Mouse (Mus musculus) liver, embryonic 13.5 days (tissue): ENCODE measurements around the gene Atad2b. TPM values are rescaled to one million over a fixed set of nuclear protein-coding genes. Genes with fewer than 3 reads are reported as not detected.

ENCODE experiments used
- ATAC-seq: fragments of 200-750 bp; cut with Nextera tagmentation; 2 replicates; pipeline ENCODE4 v1.8.0; 2017; ENCODE audit warnings: low read depth, mild to moderate bottlenecking, moderate number of reproducible peaks, moderate library complexity
- DNase-seq: peaks from one replicate; pipeline ENCODE4 v3.0.0; 2022
- H3K27ac ChIP-seq: fragments of 300-500 bp; sonication (generic); 2 replicates; pipeline ENCODE4 v1.5.1; 2015; ENCODE audit warnings: moderate library complexity, mild to moderate bottlenecking, inconsistent platforms
- H3K27me3 ChIP-seq: fragments of 300-500 bp; sonication (generic); 2 replicates; pipeline ENCODE4 v1.6.1; 2015; ENCODE audit warnings: mild to moderate bottlenecking, inconsistent platforms
- H3K36me3 ChIP-seq: fragments of 300-500 bp; sonication (generic); 2 replicates; pipeline ENCODE4 v1.6.1; 2015; ENCODE audit warnings: mild to moderate bottlenecking, inconsistent platforms
- H3K4me1 ChIP-seq: fragments of 300-500 bp; sonication (generic); replicated peaks from 2 replicates; pipeline ENCODE4 v1.6.1; 2015; ENCODE audit warnings: inconsistent platforms
- H3K4me2 ChIP-seq: fragments of 300-500 bp; sonication (generic); 2 replicates; pipeline ENCODE4 v1.6.1; 2015; ENCODE audit warnings: inconsistent platforms, mild to moderate bottlenecking, moderate library complexity
- H3K4me3 ChIP-seq: fragments of 300-500 bp; sonication (generic); replicated peaks from 2 replicates; pipeline ENCODE4 v1.5.1; 2015; ENCODE audit warnings: mild to moderate bottlenecking, inconsistent platforms
- H3K9ac ChIP-seq: fragments of 300-500 bp; sonication (generic); 2 replicates; pipeline ENCODE4 v1.6.1; 2015; ENCODE audit warnings: mild to moderate bottlenecking, inconsistent platforms
- H3K9me3 ChIP-seq: fragments of 300-500 bp; sonication (generic); replicated peaks from 2 replicates; pipeline ENCODE4 v1.6.1; 2016; ENCODE audit warnings: inconsistent platforms
- WGBS: fragments of 180-500 bp; shearing (Covaris S2); methylation state at CpG from one replicate; pipeline ENCODE4 v1.1.7; 2015; ENCODE audit not compliant: insufficient replicate concordance; 5-methylcytosine and 5-hydroxymethylcytosine counted together
- polyA plus RNA-seq: library from polyadenylated mRNA; unstranded; fragments of >200 nt; fragmentation: Nextera tagmentation; extraction: Ambion mirVana; gene quantifications from 2 replicates; pipeline ENCODE4 v1.2.1, GENCODE M21; 2015

The Atad2b gene
- 4.9 and 5.1 TPM in 2 replicates for polyA plus RNA-seq

DNA sequence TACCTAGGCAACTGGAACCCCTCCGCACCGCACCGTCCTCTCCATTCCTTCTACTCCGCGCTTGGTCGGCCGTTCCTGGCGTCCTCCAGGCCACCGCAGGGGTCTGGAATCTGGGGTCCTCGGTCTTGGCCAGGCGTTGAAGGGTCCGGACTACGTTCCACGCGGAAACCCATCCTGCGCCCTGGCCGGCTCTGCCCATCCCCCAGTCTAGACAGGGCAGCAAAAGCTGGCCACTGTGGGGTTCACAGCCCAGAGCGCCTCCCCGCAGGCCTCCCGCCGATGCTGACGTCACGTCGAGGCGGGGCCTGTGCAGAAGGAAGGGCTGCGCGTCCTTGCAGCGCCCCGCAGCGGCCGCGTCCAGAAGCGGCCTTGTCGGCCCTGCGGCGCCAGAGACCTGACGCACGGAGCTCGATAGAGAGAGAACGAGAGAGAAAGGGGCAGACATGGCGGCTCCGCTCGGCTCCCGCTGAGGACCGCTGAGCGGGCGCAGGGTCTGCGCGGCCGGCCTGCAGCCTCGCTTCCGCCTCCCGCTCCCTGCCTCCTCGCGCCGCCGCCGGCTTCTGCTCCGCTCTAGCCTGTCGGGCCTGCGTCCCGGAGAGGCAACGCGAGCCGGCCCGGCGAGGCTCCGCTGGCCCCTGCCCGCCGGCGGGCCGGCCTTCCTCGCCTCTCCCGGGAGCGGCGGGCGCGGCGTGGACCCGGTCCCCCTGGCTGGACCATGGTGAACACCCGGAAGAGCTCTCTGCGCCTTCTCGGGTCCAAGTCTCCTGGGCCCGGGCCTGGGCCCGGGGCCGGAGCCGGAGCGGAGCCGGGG, at the start of gene Atad2b:
Gene Atad2b (plus strand): TSS at position 360 of the 811 bp plus-strand sequence.
- H3K27ac ChIP-seq, result peak within 1 kb of the TSS; percentile 93
- peaks cover 31% of the 10 kb centered on the region for H3K4me1 ChIP-seq
- peak within 1 kb of the TSS; percentile 98 for H3K4me3 ChIP-seq
- no peaks in the 10 kb centered on the region for H3K36me3 ChIP-seq
- H3K27me3 ChIP-seq, result no peaks in the 10 kb centered on the region
- WGBS, result under 1% methylated on average over 88 of the region's 89 CpGs
- DNase-seq (peak; percentile 97), ATAC-seq (peak; percentile 97)
- no peaks in the 10 kb centered on the region for H3K9me3 ChIP-seq
- H3K4me2 ChIP-seq, result peak within 1 kb of the TSS; percentile 75
- H3K9ac ChIP-seq, result peak within 1 kb of the TSS; percentile 100

DNA sequence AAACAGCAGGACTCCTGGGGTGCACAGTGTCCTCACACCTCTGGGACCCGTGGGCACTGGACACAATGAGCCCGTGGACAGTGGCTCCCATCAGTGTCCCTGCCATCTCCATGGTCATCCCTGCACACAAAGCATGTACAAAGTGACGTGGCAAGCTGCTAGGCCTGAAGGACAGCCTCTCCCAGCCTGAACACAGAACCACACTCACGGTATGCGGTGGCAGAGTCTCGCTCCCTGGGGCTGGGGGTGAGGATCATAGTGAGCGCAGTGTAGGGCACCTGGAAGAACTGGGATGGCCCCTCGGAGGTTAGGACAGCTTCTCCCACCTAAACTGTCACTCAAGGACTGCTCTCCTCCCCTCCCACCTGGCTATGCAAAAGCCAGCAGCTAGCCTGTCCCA, 48.2 kb upstream of the Atad2b start:
- peak overlapping the region; percentile 29; the same call in 1 of the 2 replicates for H3K9ac ChIP-seq
- H3K27ac ChIP-seq, result peak overlapping the region; percentile 39
- no peak overlapping the region for H3K4me3 ChIP-seq
- ATAC-seq (no peak), DNase-seq (no peak)
- 82% methylated on average over 8 of the region's 8 CpGs for WGBS
- 0 out of 2 replicates have a peak overlapping the region, but pooled peaks have one; percentile 25 for H3K4me2 ChIP-seq
- no peaks in the 10 kb centered on the region for H3K27me3 ChIP-seq
- H3K36me3 ChIP-seq, result peaks cover 82% of the 10 kb centered on the region
- peaks cover 58% of the 10 kb centered on the region for H3K4me1 ChIP-seq
- no peaks in the 10 kb centered on the region for H3K9me3 ChIP-seq

DNA sequence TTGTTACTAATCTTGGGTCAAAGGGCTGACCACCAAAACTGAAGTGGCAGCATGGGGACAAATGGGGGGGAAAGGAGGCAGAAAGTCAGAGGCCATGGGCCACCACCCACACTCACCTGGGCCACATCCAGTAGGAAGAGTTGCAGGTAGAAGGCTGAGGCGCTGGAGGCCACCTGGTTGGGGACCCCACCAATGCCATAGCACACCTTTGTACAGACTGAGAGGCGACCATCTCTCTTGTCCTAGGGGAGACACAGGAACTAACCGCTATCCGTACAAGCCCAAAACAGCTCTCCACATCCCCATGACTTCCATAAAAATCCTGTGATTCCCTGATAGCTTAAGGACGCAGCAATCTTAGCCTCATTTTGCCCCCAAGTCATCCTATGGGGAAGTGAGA, 45.9 kb upstream of the Atad2b start:
- Histone ChIP-seq H3K27ac (peak overlapping the region; percentile 100), H3K9me3 (no peaks in the 10 kb centered on the region), H3K36me3 (peaks cover 59% of the 10 kb centered on the region), H3K4me2 (peak overlapping the region; percentile 82), H3K9ac (peak overlapping the region; percentile 98), H3K27me3 (no peaks in the 10 kb centered on the region), H3K4me1 (peaks cover 74% of the 10 kb centered on the region), H3K4me3 (peak overlapping the region; percentile 85)
- no peak for ATAC-seq
- whole genome bisulfite sequencing, result 90% methylated on average over 5 of the region's 5 CpGs
- no peak for DNase-seq

DNA sequence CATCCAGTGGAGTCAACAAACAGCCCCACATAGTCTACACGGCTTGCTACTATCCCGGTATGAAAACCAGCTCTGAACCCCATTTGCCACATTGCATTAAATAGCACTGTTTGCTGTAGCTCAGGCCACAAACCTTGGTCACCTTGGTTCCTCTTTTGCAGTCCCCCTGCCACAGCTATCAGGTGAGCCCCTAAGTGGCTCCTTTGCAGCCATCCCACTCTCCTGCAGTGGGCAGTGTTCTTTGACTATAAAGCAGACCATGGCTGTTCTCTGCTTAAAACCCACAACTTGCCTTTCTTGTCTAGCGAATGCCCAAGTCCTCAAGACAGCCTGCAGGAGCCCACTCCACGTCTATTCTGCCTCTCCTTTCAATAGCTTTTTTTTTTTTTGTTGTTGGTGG, 44.9 kb upstream of the Atad2b start:
- ATAC-seq, result no peak
- peak overlapping the region; percentile 82 for H3K4me2 ChIP-seq
- peak overlapping the region; percentile 100 for H3K27ac ChIP-seq
- H3K9me3 ChIP-seq, result no peaks in the 10 kb centered on the region
- WGBS, result 38% methylated on average over 4 of the region's 4 CpGs
- no peaks in the 10 kb centered on the region for H3K27me3 ChIP-seq
- peak overlapping the region; percentile 85 for H3K4me3 ChIP-seq
- H3K4me1 ChIP-seq, result peaks cover 74% of the 10 kb centered on the region
- peak; percentile 28 for DNase-seq
- peak overlapping the region; percentile 98 for H3K9ac ChIP-seq
- H3K36me3 ChIP-seq, result peaks cover 49% of the 10 kb centered on the region

DNA sequence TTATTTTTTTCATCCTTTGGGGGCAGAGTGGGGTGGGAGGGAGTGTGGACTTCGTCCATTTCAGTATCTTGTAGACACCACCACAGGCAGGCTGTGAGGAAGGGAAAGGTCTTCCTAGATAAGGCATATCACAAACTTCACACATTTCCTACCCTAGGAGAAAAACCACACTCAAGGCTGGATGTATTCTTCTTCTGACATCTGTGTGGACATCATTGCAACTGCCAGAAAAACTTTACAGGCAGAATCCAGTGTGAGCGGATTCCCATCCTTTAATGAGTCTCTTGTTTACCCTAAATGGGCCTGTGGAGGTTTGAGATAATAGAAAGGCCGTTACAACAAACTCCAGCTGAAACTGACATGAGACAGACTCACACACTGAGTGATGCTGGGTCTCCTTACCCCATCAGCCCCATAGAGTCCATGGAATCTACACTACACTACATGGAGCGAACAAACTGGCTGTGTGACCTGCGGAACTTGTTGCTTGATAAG, 44.1 kb upstream of the Atad2b start:
- peaks cover 41% of the 10 kb centered on the region for H3K36me3 ChIP-seq
- peak overlapping the region; percentile 100 for H3K27ac ChIP-seq
- H3K9ac ChIP-seq, result peak overlapping the region; percentile 98
- no peaks in the 10 kb centered on the region for H3K27me3 ChIP-seq
- H3K4me2 ChIP-seq, result peak overlapping the region; percentile 82
- DNase-seq, result peak; percentile 68
- peaks cover 71% of the 10 kb centered on the region for H3K4me1 ChIP-seq
- peak overlapping the region; percentile 85 for H3K4me3 ChIP-seq
- no peaks in the 10 kb centered on the region for H3K9me3 ChIP-seq
- peak; percentile 89 for ATAC-seq
- WGBS, result 12% methylated on average over 5 of the region's 5 CpGs

DNA sequence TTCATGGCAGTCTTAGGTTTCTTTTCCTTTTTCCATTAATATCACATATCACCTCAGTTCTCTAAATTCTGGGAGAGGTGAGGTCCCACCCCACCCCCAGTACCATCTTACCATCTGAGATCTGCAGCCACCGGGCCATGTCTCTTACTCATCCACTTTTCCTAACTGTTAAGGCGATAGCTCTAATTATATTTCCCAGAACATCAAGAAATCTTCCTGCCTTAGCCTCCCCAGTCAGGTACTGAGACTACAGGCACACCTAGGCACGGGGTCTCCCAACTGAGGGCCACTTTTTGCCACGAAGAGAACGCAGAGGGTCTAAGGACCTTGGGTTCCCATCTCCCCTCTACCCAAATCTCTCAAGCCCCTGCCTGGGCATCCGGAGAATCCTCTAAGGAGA, 43.6 kb upstream of the Atad2b start:
- Histone ChIP-seq H3K36me3 (peaks cover 39% of the 10 kb centered on the region), H3K4me1 (peaks cover 73% of the 10 kb centered on the region), H3K4me2 (peak overlapping the region; percentile 82), H3K27me3 (no peaks in the 10 kb centered on the region), H3K9ac (peak overlapping the region; percentile 98), H3K4me3 (peak overlapping the region; percentile 85), H3K9me3 (no peaks in the 10 kb centered on the region), H3K27ac (peak overlapping the region; percentile 100)
- ATAC-seq, result 0 out of 2 replicates have a peak, but pooled peaks have one; percentile 6
- 10% methylated on average over 6 of the region's 6 CpGs for whole genome bisulfite sequencing
- DNase-seq, result peak; percentile 13

DNA sequence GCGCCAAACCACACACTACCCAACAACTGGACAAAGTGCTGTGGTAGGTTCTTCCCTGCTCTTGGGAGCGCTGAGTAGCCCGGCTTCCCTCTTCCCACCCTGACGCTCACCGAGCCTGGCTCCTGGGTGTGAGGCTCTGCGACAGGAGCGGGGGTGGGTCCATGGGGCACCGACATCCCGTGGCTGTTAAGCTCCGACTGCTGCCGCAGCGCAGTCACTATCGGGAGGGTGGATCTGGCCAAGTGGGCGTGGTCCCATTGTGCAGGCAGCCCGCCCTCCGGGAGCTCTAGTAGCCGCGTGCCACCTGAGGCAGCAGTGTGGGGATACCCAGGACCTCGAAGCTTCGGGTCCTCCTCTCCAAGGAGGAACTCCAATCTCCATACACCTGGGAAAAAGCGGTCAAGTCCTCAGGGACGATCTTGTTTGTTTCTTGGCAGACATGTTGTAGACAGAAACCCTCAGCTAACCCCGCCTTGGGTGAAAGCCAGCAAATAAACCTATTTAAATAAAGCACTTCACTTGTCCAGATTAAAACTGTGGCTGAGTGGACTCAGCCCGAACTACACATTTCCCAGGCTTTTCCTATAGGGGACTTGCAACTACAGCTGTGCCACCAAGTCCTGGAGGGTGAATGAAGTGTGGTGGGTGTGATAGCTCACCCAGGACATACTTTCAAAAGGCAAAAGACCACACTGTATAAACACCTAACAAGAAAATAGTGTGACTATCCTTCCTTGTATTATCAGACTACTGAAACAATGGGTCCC, 42.8 kb upstream of the Atad2b start, which contains the start of gene Mfsd2b:
Gene Mfsd2b (minus strand): TSS at position 199 of the 767 bp plus-strand sequence.
- DNase-seq, result peak; percentile 94
- Histone ChIP-seq H3K4me3 (peak within 1 kb of the TSS; percentile 85), H3K9me3 (no peaks in the 10 kb centered on the region), H3K27ac (peak within 1 kb of the TSS; percentile 100), H3K4me2 (peak within 1 kb of the TSS; percentile 82), H3K36me3 (peaks cover 39% of the 10 kb centered on the region), H3K4me1 (peaks cover 66% of the 10 kb centered on the region), H3K27me3 (no peaks in the 10 kb centered on the region), H3K9ac (peak within 1 kb of the TSS; percentile 98)
- 2% methylated on average over 24 of the region's 24 CpGs for WGBS
- ATAC-seq, result peak; percentile 83

DNA sequence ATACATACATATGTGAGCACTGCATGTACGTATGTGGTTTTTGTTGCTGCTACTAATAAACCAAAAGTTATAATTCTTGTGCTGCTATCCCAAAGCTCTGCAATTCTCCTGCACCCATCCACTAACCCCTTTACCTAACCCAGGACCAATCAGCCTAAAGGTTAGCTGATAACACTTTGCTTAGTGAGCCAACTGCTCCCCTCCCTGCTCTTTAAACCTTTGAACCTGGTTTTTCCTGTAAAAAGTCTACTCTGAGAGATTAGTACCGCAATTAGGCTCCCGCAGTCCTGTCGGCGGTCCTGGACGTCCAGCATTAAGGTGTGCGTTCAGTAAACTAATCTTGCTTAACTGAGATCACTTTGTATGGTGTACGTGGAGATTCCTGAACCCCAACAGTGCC, 41.5 kb upstream of the Atad2b start:
- 77% methylated on average over 8 of the region's 8 CpGs for WGBS
- Histone ChIP-seq H3K4me1 (peaks cover 54% of the 10 kb centered on the region), H3K9ac (peak overlapping the region; percentile 23; the same call in 1 of the 2 replicates), H3K27ac (peak overlapping the region; percentile 47), H3K27me3 (no peaks in the 10 kb centered on the region), H3K4me3 (no peak overlapping the region), H3K36me3 (peaks cover 38% of the 10 kb centered on the region), H3K4me2 (0 out of 2 replicates have a peak overlapping the region, but pooled peaks have one; percentile 8), H3K9me3 (no peaks in the 10 kb centered on the region)
- no peak for DNase-seq
- ATAC-seq, result no peak

DNA sequence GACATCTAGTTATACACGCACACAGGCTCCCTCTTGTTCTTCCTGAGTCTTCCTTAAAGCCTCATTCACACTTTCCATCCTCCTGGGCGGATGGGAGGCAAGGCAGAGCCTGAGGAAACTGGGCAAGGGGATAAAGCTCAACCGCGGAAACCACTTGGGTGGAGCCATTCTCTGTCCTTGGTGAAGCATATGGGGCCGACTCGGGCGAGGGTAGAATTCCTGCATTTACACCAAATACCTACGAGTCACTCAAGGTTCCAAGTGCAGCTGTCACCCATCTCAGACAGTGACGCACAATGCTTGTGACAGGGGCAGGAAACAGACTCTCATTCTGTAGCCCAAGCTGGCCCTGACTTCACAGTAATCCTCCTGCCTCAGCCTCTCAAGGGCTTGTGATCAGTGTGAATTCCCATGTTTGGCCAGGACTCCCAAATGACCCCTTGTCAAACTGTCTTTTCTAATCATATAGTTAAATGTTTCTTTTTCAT, 38.8 kb upstream of the Atad2b start:
- no peaks in the 10 kb centered on the region for H3K9me3 ChIP-seq
- no peaks in the 10 kb centered on the region for H3K27me3 ChIP-seq
- 37% methylated on average over 9 of the region's 9 CpGs for WGBS
- peak overlapping the region; percentile 25; the same call in 1 of the 2 replicates for H3K27ac ChIP-seq
- no peak overlapping the region for H3K9ac ChIP-seq
- H3K4me3 ChIP-seq, result no peak overlapping the region
- H3K4me1 ChIP-seq, result peaks cover 33% of the 10 kb centered on the region
- H3K36me3 ChIP-seq, result peaks cover 47% of the 10 kb centered on the region
- no peak overlapping the region for H3K4me2 ChIP-seq
- no peak for DNase-seq
- no peak for ATAC-seq

DNA sequence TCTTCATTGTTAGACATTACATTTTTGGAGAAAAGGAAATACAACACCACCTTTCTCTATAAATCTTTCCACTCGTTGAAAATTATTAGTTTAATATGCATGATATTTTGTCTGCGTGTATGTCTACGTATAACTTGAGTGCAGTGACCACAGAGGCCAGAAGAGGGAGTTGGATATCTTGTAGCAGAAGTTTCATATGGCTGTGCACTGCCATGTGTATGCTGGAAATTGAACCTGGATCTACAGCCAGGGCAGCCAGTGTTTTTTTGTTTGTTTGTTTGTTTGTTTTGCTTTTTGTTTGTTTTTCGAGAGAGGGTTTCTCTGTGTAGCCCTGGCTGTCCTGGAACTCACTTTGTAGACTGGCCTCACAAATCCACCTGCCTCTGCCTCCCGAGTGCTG, 38.1 kb upstream of the Atad2b start:
- ATAC-seq (no peak), DNase-seq (no peak)
- H3K4me1 ChIP-seq, result peaks cover 28% of the 10 kb centered on the region
- 84% methylated on average over 5 of the region's 5 CpGs for WGBS
- H3K27ac ChIP-seq, result no peak overlapping the region
- no peak overlapping the region for H3K4me2 ChIP-seq
- no peak overlapping the region for H3K9ac ChIP-seq
- no peaks in the 10 kb centered on the region for H3K9me3 ChIP-seq
- H3K36me3 ChIP-seq, result peaks cover 51% of the 10 kb centered on the region
- H3K27me3 ChIP-seq, result no peaks in the 10 kb centered on the region
- no peak overlapping the region for H3K4me3 ChIP-seq

DNA sequence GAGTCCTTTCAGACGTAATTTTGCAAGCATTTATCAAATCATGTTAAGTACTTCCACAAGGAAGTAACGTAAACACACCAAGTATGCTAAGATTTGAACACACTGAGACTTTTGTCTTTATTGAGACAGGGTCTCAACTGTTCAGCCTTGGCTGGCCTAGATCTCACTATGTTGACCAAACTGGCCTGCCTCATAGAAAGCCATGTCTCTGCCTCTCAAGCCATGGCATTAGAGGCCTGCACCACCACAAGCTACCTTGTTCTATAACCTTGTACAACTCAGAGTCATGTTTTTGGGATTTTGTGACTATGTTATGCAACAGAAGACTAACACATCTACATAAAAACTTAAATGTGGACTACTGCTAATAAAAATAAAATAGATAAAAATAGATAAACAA, 35.1 kb upstream of the Atad2b start:
- Histone ChIP-seq H3K4me2 (no peak overlapping the region), H3K9ac (no peak overlapping the region), H3K27me3 (no peaks in the 10 kb centered on the region), H3K9me3 (no peaks in the 10 kb centered on the region), H3K36me3 (peaks cover 66% of the 10 kb centered on the region), H3K4me3 (no peak overlapping the region), H3K4me1 (peaks cover 6% of the 10 kb centered on the region), H3K27ac (no peak overlapping the region)
- no peak for ATAC-seq
- WGBS, result 78% methylated on average over 2 of the region's 2 CpGs
- DNase-seq, result no peak
